Mouse (Mus musculus) kidney, embryonic 14.5 days (tissue): ENCODE data around the gene Gm1113. TPM values are rescaled to one million over a fixed set of nuclear protein-coding genes. Genes with fewer than 3 reads are reported as not detected.
A peak's percentile ranks its signal among the peaks of the same experiment; 100 is the strongest.

Source experiments
- ATAC-seq: fragments of 200-750 bp; cut with Nextera tagmentation; 2 replicates; pipeline ENCODE4 v1.8.0; 2017; ENCODE audit warnings: moderate number of reproducible peaks, mild to moderate bottlenecking, moderate TSS enrichment, moderate library complexity; ENCODE audit not compliant: low FRiP score, low TSS enrichment
- H3K27ac ChIP-seq: fragments of 300-500 bp; sonication (generic); 2 replicates; pipeline ENCODE4 v1.5.1; 2014; ENCODE audit warnings: low read depth, mild to moderate bottlenecking, low read length, moderate library complexity, mixed read lengths
- H3K27me3 ChIP-seq: fragments of 300-500 bp; sonication (generic); 2 replicates; pipeline ENCODE4 v1.6.1; 2014; ENCODE audit warnings: mild to moderate bottlenecking, low read length; ENCODE audit not compliant: control insufficient read depth, insufficient read depth
- H3K36me3 ChIP-seq: fragments of 300-500 bp; sonication (generic); 2 replicates; pipeline ENCODE4 v1.6.1; 2014; ENCODE audit warnings: low read length, mixed read lengths; ENCODE audit not compliant: control insufficient read depth, insufficient read depth
- H3K4me1 ChIP-seq: fragments of 300-500 bp; sonication (generic); 2 replicates; pipeline ENCODE4 v1.6.1; 2014; ENCODE audit warnings: low read length, mixed read lengths; ENCODE audit not compliant: control insufficient read depth, insufficient read depth
- H3K4me2 ChIP-seq: fragments of 300-500 bp; sonication (generic); replicated peaks from 2 replicates; pipeline ENCODE4 v1.6.1; 2014; ENCODE audit warnings: low read depth, mild to moderate bottlenecking, low read length
- H3K4me3 ChIP-seq: fragments of 300-500 bp; sonication (generic); 2 replicates; pipeline ENCODE4 v1.5.1; 2014; ENCODE audit warnings: mild to moderate bottlenecking, low read length
- H3K9ac ChIP-seq: fragments of 300-500 bp; sonication (generic); 2 replicates; pipeline ENCODE4 v1.6.1; 2014; ENCODE audit warnings: low read depth, mild to moderate bottlenecking, low read length, moderate library complexity
- H3K9me3 ChIP-seq: fragments of 300-500 bp; sonication (generic); 2 replicates; pipeline ENCODE4 v1.6.1; 2016; ENCODE audit warnings: low read length; ENCODE audit not compliant: control insufficient read depth
- WGBS: fragments of 180-500 bp; shearing (Covaris S2); extraction: QIAGEN DNeasy Blood & Tissue Kit; methylation state at CpG from one replicate; pipeline ENCODE4 v1.1.7; 2014; 5-methylcytosine and 5-hydroxymethylcytosine counted together
- polyA plus RNA-seq: library from polyadenylated mRNA; unstranded; fragments of >200 nt; fragmentation: Nextera tagmentation; extraction: Ambion mirVana; gene quantifications from 2 replicates; pipeline ENCODE4 v1.2.1, GENCODE M21; 2014

The Gm1113 gene
- polyA plus RNA-seq, 1 experiment from 2014 or later = not detected

- peaks cover 20% of the 10 kb centered on the region for H3K4me1 ChIP-seq
- H3K27me3 ChIP-seq = no peaks in the 10 kb centered on the region
- no peak overlapping the region for H3K27ac ChIP-seq
- H3K9ac ChIP-seq = no peak overlapping the region
- H3K36me3 ChIP-seq = no peaks in the 10 kb centered on the region
- H3K4me3 ChIP-seq = no peak overlapping the region
- no peak overlapping the region for H3K4me2 ChIP-seq
- H3K9me3 ChIP-seq = no peaks in the 10 kb centered on the region
- peak; percentile 85 for ATAC-seq
- WGBS = 5% methylated on average over 2 of the region's 2 CpGs
These were observed 17.0 kb upstream of the Gm1113 start for GRCm38 (mm10) chr9:35535110-35535509.

GRCm38 (mm10) chr9:35533266-35533665, 15.2 kb upstream of the Gm1113 start:
- ATAC-seq = no peak
- no peak overlapping the region for H3K4me2 ChIP-seq
- H3K9me3 ChIP-seq = no peaks in the 10 kb centered on the region
- H3K27me3 ChIP-seq = no peaks in the 10 kb centered on the region
- H3K9ac ChIP-seq = no peak overlapping the region
- 46% methylated on average over 9 of the region's 9 CpGs for WGBS
- peaks cover 16% of the 10 kb centered on the region for H3K4me1 ChIP-seq
- H3K27ac ChIP-seq = no peak overlapping the region
- no peak overlapping the region for H3K4me3 ChIP-seq
- H3K36me3 ChIP-seq = no peaks in the 10 kb centered on the region

- H3K27ac ChIP-seq = no peak overlapping the region
These were observed 11.7 kb upstream of the Gm1113 start for GRCm38 (mm10) chr9:35529796-35530195.

DNA sequence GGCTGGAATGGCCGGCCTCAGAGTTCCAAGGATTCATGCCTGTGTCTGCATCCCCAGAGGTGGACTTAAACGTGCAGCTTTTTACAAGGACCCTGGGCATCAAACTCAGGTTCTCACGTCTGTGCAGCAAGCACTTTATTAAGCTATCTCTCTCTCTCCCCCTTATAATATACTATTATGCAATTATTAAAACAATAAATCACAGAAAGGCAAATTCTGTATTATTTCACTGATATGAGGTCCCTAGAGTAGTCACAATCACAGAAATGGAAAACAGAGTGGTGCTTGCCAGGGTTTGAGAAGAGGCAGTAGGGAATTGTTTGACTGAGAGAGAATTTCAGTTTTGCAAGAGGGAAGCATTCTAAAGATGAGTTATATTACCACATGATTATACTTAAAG, 11.1 kb upstream of the Gm1113 start:
- no peak overlapping the region for H3K4me2 ChIP-seq
- 75% methylated on average over 3 of the region's 3 CpGs for WGBS
- H3K9ac ChIP-seq = no peak overlapping the region
- H3K27me3 ChIP-seq = no peaks in the 10 kb centered on the region
- no peak overlapping the region for H3K4me3 ChIP-seq
- no peak for ATAC-seq
- H3K27ac ChIP-seq = no peak overlapping the region
- no peaks in the 10 kb centered on the region for H3K4me1 ChIP-seq
- no peaks in the 10 kb centered on the region for H3K9me3 ChIP-seq
- H3K36me3 ChIP-seq = no peaks in the 10 kb centered on the region

More at GRCm38 (mm10) chr9:35529796-35530195, 11.7 kb upstream of the Gm1113 start:
- H3K4me3 ChIP-seq = no peak overlapping the region
- no peaks in the 10 kb centered on the region for H3K4me1 ChIP-seq
- ATAC-seq = no peak
- no peak overlapping the region for H3K9ac ChIP-seq
- WGBS = 24% methylated on average over 1 of the region's 1 CpGs
- no peaks in the 10 kb centered on the region for H3K36me3 ChIP-seq
- no peaks in the 10 kb centered on the region for H3K9me3 ChIP-seq
- H3K27me3 ChIP-seq = no peaks in the 10 kb centered on the region
- no peak overlapping the region for H3K4me2 ChIP-seq

DNA sequence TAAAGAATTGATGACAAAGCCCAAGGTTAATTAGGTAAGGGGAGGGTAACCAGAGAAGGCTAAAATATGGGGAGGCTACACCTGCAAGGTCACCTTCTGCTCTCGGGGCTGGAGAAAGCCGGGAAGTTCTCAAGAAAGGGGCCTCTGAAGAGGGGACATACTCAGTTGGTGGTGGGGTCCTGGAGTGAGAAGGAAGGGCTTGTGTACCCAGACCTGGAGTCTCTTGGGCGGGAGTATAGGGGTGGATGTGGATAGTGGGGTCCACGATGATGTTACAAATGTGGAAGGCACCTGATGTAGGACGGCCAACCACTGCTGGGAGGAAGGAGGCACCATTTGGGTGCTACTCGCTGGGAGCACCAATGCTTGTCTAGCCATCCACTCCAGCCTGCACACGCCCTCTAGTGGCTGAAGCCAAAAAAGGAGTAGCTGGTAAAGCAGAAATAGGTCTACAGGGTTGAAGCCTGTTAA, 5.9 kb upstream of the Gm1113 start:
- 17% methylated on average over 7 of the region's 7 CpGs for WGBS
- Histone ChIP-seq H3K36me3 (no peaks in the 10 kb centered on the region), H3K9me3 (no peaks in the 10 kb centered on the region), H3K4me3 (no peak overlapping the region), H3K4me1 (no peaks in the 10 kb centered on the region), H3K27ac (no peak overlapping the region), H3K27me3 (no peaks in the 10 kb centered on the region), H3K4me2 (no peak overlapping the region), H3K9ac (no peak overlapping the region)
- ATAC-seq = peak; percentile 73

DNA sequence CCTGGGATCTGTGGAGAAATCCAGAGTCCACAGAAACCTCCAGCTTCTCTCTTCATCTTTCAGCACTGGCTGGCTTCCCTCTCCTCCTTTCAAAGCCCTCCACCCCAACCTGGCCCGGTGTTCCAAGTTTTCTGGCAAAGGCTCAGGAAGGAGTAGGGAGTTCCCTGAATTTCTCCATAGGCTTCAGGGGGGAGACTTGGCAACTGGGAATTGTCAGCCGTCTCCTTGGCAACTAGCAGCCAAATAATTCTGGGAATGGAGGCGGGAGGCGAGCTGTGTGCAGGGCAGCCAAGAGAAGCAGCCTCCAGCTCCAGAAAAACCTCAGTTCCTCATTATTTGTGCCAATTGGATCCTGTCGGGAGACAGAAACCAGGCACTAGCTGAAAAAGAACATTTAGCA, 5.5 kb upstream of the Gm1113 start:
- ATAC-seq = peak; percentile 47; the same call in 1 of the 2 replicates

GRCm38 (mm10) chr9:35522821-35523515, 4.9 kb upstream of the Gm1113 start:
- no peak overlapping the region for H3K4me3 ChIP-seq
- no peak overlapping the region for H3K9ac ChIP-seq
- no peaks in the 10 kb centered on the region for H3K9me3 ChIP-seq
- no peaks in the 10 kb centered on the region for H3K27me3 ChIP-seq
- WGBS = 52% methylated on average over 1 of the region's 1 CpGs
- no peak for ATAC-seq
- H3K36me3 ChIP-seq = no peaks in the 10 kb centered on the region
- H3K4me1 ChIP-seq = no peaks in the 10 kb centered on the region
- no peak overlapping the region for H3K4me2 ChIP-seq
- no peak overlapping the region for H3K27ac ChIP-seq

More for the DNA sequence above, 5.5 kb upstream of the Gm1113 start:
- no peaks in the 10 kb centered on the region for H3K9me3 ChIP-seq
- H3K27ac ChIP-seq = no peak overlapping the region
- no peaks in the 10 kb centered on the region for H3K36me3 ChIP-seq
- H3K4me2 ChIP-seq = no peak overlapping the region
- no peak overlapping the region for H3K9ac ChIP-seq
- H3K4me1 ChIP-seq = no peaks in the 10 kb centered on the region
- H3K27me3 ChIP-seq = no peaks in the 10 kb centered on the region
- no peak overlapping the region for H3K4me3 ChIP-seq
- WGBS = 49% methylated on average over 5 of the region's 5 CpGs

- H3K27ac ChIP-seq = no peak overlapping the region
- ATAC-seq = peak; percentile 38; the same call in 1 of the 2 replicates
These were observed 4.2 kb upstream of the Gm1113 start for GRCm38 (mm10) chr9:35522241-35522640.

GRCm38 (mm10) chr9:35520631-35521348, 2.7 kb upstream of the Gm1113 start:
- ATAC-seq = no peak
- no peaks in the 10 kb centered on the region for H3K27me3 ChIP-seq
- H3K4me1 ChIP-seq = no peaks in the 10 kb centered on the region
- H3K27ac ChIP-seq = no peak overlapping the region
- H3K4me2 ChIP-seq = no peak overlapping the region
- no peaks in the 10 kb centered on the region for H3K9me3 ChIP-seq
- no peaks in the 10 kb centered on the region for H3K36me3 ChIP-seq
- WGBS = 68% methylated on average over 6 of the region's 6 CpGs
- no peak overlapping the region for H3K4me3 ChIP-seq
- H3K9ac ChIP-seq = no peak overlapping the region

More at GRCm38 (mm10) chr9:35522241-35522640, 4.2 kb upstream of the Gm1113 start:
- Histone ChIP-seq H3K4me1 (no peaks in the 10 kb centered on the region), H3K4me2 (no peak overlapping the region), H3K36me3 (no peaks in the 10 kb centered on the region), H3K9me3 (no peaks in the 10 kb centered on the region), H3K27me3 (no peaks in the 10 kb centered on the region), H3K4me3 (no peak overlapping the region), H3K9ac (no peak overlapping the region)
- 52% methylated on average over 2 of the region's 2 CpGs for WGBS
